Mouse (Mus musculus): ENCODE data around the gene Kcns3.

DNA sequence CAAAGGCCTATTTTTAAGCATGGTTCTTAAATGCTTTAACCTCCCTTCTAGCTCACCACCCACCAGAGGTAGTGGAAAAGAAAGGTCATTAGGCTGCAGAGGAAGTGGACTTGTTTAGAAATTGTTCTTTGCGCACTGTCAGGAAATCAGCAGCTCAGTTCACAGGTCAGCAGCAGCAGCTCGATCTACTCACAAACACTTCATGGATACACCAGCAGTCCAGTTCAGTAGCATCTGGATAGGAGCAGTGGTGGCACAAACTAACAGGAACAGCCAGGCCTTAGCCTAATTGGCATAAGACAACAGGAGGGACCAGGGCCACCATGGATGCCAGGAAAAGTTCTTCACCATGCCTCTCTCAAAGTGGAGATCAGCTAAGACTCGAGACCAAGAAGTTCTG lies 49.3 kb downstream of the Kcns3 start:
- TF ChIP-seq CTCF (IDR thresholded peaks at IDR 0.05; ENCODE audit: low read depth) (no peak), EP300 (IDR thresholded peaks at IDR 0.05; ENCODE audit: low read depth) (no peak)
